Mouse (Mus musculus): ENCODE data around the gene Thsd7b.

- TF ChIP-seq CTCF (IDR thresholded peaks at IDR 0.05; ENCODE audit: borderline replicate concordance, insufficient read depth, low read length) (no peak), POLR2A (IDR thresholded peaks at IDR 0.05; ENCODE audit: low read depth, low read length) (no peak)
Measured at GRCm38 (mm10) chr1:130217404-130217803, 944.3 kb downstream of the Thsd7b start.

Measured in embryonic fibroblast, embryonic 13.5 days (primary cell).